Mouse (Mus musculus): ENCODE results near the gene Vps4b. TPM values are rescaled to one million over a fixed set of nuclear protein-coding genes. Genes with fewer than 3 reads are reported as not detected.

The Vps4b gene
- polyA plus RNA-seq, 1 experiment from 2014 or later = 56.5 TPM

GRCm38 (mm10) chr1:106758734-106759571 lies 37.6 kb downstream of the Vps4b start:
- Histone ChIP-seq H3K9ac (replicated peaks; ENCODE audit: low read depth) (peak overlapping the region; percentile 83), H3K27me3 (replicated peaks; ENCODE audit: insufficient read depth, low read length) (no peaks in the 10 kb centered on the region), H3K36me3 (ENCODE audit: insufficient read depth, low read length) (no peaks in the 10 kb centered on the region), H3K4me3 (ENCODE audit: low read depth, low read length) (peak overlapping the region; percentile 75), H3K9me3 (ENCODE audit: low read length) (no peaks in the 10 kb centered on the region), H3K27ac (ENCODE audit: low read length) (peak overlapping the region; percentile 96), H3K4me1 (ENCODE audit: insufficient read depth, low read depth, low read length) (peaks cover 12% of the 10 kb centered on the region; the same call in 1 of the 2 replicates), H3K4me2 (replicated peaks; ENCODE audit: low read depth, low read length) (peak overlapping the region; percentile 96)
- ATAC-seq (peak; percentile 54), DNase-seq (ENCODE audit: low spot score) (peak; percentile 69)
- under 1% methylated on average over 34 of the region's 34 CpGs for WGBS
- no peak for TF ChIP-seq EP300 (IDR thresholded peaks at IDR 0.05)
- TF ChIP-seq CTCF (IDR thresholded peaks at IDR 0.05) = no peak

GRCm38 (mm10) chr1:106756633-106757032 lies 39.9 kb downstream of the Vps4b start:
- no peak for ATAC-seq
- Histone ChIP-seq H3K4me2 (replicated peaks; ENCODE audit: low read depth, low read length) (no peak overlapping the region), H3K9me3 (ENCODE audit: low read length) (no peaks in the 10 kb centered on the region), H3K4me3 (ENCODE audit: low read depth, low read length) (no peak overlapping the region), H3K27me3 (replicated peaks; ENCODE audit: insufficient read depth, low read length) (no peaks in the 10 kb centered on the region), H3K27ac (ENCODE audit: low read length) (no peak overlapping the region), H3K4me1 (ENCODE audit: insufficient read depth, low read depth, low read length) (peaks cover 12% of the 10 kb centered on the region; the same call in 1 of the 2 replicates), H3K9ac (replicated peaks; ENCODE audit: low read depth) (no peak overlapping the region), H3K36me3 (ENCODE audit: insufficient read depth, low read length) (no peaks in the 10 kb centered on the region; the same call in 1 of the 2 replicates)
- no peak for TF ChIP-seq EP300 (IDR thresholded peaks at IDR 0.05)
- no peak for DNase-seq (ENCODE audit: low spot score)
- 63% methylated on average over 4 of the region's 4 CpGs for WGBS

DNA sequence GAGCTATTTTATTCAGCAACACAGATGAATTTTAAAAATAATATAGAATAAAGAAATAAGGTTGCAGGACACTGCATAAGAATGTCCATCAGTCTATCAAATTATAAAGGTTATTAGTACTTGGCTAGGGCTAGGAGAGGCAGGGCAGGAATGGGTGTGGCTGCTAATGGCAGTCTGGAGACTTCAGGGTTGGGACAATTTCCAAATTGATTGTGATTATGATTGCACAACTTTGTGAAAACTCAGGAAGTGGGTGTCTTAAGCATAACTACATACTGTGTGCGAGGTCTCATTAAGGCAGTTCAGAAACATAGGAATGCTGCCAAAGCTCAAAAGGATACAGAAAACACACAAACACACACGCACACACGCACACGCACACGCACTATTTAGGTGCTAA lies 44.5 kb downstream of the Vps4b start:
- DNase-seq (ENCODE audit: low spot score) (peak; percentile 68), ATAC-seq (peak; percentile 55)
- H3K9ac ChIP-seq (replicated peaks; ENCODE audit: low read depth) = no peak overlapping the region
- no peak overlapping the region for H3K27ac ChIP-seq (ENCODE audit: low read length)
- H3K27me3 ChIP-seq (replicated peaks; ENCODE audit: insufficient read depth, low read length) = no peaks in the 10 kb centered on the region
- H3K4me2 ChIP-seq (replicated peaks; ENCODE audit: low read depth, low read length) = no peak overlapping the region
- H3K36me3 ChIP-seq (ENCODE audit: insufficient read depth, low read length) = no peaks in the 10 kb centered on the region; the same call in none of the 2 replicates
- H3K4me1 ChIP-seq (ENCODE audit: insufficient read depth, low read depth, low read length) = no peaks in the 10 kb centered on the region
- H3K4me3 ChIP-seq (ENCODE audit: low read depth, low read length) = no peak overlapping the region
- no peak; the same call in 1 of the 2 replicates for TF ChIP-seq EP300 (IDR thresholded peaks at IDR 0.05)
- TF ChIP-seq CTCF (IDR thresholded peaks at IDR 0.05) = no peak
- WGBS = 62% methylated on average over 5 of the region's 5 CpGs
- H3K9me3 ChIP-seq (ENCODE audit: low read length) = no peaks in the 10 kb centered on the region

DNA sequence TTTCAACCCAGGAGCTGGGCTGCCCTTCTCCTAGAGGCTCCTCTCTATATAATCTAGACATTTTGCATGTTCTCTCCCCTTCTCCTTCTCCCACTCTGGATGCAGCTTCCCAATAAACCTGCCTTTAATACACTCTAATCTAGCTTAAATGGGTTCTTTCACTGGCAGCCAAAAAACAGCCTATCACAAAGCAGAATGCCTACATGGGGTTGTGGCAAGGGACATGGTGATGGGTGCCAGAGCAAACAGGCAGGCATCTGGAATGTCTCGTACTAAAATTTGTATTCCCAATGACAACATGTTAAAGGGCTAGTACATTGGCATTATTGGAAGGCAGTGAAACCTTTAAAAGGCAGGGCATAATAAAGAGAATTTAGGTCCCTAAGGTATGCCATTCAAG lies 45.9 kb downstream of the Vps4b start:
- no peaks in the 10 kb centered on the region for H3K9me3 ChIP-seq (ENCODE audit: low read length)
- no peaks in the 10 kb centered on the region for H3K4me1 ChIP-seq (ENCODE audit: insufficient read depth, low read depth, low read length)
- ATAC-seq = no peak
- peaks cover 5% of the 10 kb centered on the region for H3K36me3 ChIP-seq (ENCODE audit: insufficient read depth, low read length)
- no peak overlapping the region for H3K4me3 ChIP-seq (ENCODE audit: low read depth, low read length)
- no peaks in the 10 kb centered on the region for H3K27me3 ChIP-seq (replicated peaks; ENCODE audit: insufficient read depth, low read length)
- H3K4me2 ChIP-seq (replicated peaks; ENCODE audit: low read depth, low read length) = no peak overlapping the region
- no peak overlapping the region for H3K9ac ChIP-seq (replicated peaks; ENCODE audit: low read depth)
- TF ChIP-seq CTCF (IDR thresholded peaks at IDR 0.05) (no peak), EP300 (IDR thresholded peaks at IDR 0.05) (no peak)
- 92% methylated on average over 1 of the region's 1 CpGs for WGBS
- H3K27ac ChIP-seq (ENCODE audit: low read length) = no peak overlapping the region
- no peak for DNase-seq (ENCODE audit: low spot score)

DNA sequence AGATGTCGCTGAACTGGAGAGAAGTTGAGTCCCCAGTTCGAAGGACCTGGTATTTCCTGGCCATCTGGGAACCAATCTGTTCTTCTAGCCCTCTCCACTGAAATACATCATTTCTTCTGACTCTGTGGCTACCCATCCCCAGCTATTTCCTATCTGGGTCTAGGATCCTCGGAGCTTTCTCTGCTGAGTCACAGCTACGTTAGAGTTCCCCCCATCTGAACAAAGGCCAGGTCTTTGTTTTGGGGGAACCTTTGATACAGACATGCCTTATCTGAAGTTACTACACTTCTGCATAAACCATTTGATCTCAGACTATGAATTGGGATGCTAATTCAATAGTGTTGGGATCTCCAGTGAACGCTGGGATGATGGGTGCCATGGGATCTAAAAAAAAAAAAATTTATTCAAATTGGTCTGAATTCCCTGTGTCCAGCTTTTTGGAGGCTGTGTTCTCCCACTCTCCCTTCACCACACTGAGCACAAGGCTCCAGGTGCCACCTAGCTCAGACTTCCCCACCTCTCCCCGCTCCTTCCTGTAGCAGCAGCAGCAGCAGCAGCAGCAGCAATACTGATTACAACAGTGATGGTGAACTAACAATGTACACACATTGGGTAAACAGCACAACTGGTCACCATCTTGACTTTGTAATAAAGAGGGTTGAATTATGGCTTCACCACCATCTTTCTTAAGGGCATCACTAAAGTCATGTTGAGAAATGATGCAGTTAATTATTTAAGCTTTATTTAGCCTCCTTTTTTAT lies 47.8 kb downstream of the Vps4b start:
- Histone ChIP-seq H3K27me3 (replicated peaks; ENCODE audit: insufficient read depth, low read length) (no peaks in the 10 kb centered on the region), H3K27ac (ENCODE audit: low read length) (no peak overlapping the region), H3K9me3 (ENCODE audit: low read length) (no peaks in the 10 kb centered on the region), H3K4me3 (ENCODE audit: low read depth, low read length) (no peak overlapping the region), H3K9ac (replicated peaks; ENCODE audit: low read depth) (no peak overlapping the region), H3K36me3 (ENCODE audit: insufficient read depth, low read length) (peaks cover 5% of the 10 kb centered on the region), H3K4me2 (replicated peaks; ENCODE audit: low read depth, low read length) (no peak overlapping the region), H3K4me1 (ENCODE audit: insufficient read depth, low read depth, low read length) (no peaks in the 10 kb centered on the region)
- 90% methylated on average over 6 of the region's 6 CpGs for WGBS
- TF ChIP-seq EP300 (IDR thresholded peaks at IDR 0.05) = no peak
- DNase-seq (ENCODE audit: low spot score) = no peak
- ATAC-seq = no peak

DNA sequence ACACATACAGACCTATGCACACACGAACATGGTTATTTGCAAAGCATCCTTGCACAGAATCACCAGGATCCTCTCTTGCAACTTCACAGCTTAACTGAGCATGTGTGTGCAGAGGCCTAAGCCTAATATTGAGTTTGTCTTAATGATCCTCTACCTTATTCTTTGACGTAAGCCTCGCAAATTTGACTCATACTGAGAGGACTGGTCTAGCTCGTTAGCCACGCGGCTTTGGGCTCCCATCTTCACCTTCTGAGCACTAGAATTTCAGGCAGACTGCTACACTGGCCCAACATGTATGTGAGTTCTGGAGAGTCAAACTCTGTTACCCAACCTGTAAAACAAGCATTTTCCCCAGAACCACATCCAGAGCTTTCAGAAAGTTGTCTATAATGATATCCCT lies 53.5 kb downstream of the Vps4b start:
- no peak for ATAC-seq
- H3K27me3 ChIP-seq (replicated peaks; ENCODE audit: insufficient read depth, low read length) = no peaks in the 10 kb centered on the region
- TF ChIP-seq EP300 (IDR thresholded peaks at IDR 0.05) (no peak), CTCF (IDR thresholded peaks at IDR 0.05) (no peak)
- no peak overlapping the region for H3K27ac ChIP-seq (ENCODE audit: low read length)
- peaks cover 14% of the 10 kb centered on the region; the same call in 1 of the 2 replicates for H3K36me3 ChIP-seq (ENCODE audit: insufficient read depth, low read length)
- no peak overlapping the region for H3K4me2 ChIP-seq (replicated peaks; ENCODE audit: low read depth, low read length)
- WGBS = 93% methylated on average over 6 of the region's 6 CpGs
- H3K9ac ChIP-seq (replicated peaks; ENCODE audit: low read depth) = no peak overlapping the region
- no peak for DNase-seq (ENCODE audit: low spot score)
- H3K9me3 ChIP-seq (ENCODE audit: low read length) = no peaks in the 10 kb centered on the region
- H3K4me1 ChIP-seq (ENCODE audit: insufficient read depth, low read depth, low read length) = no peaks in the 10 kb centered on the region
- H3K4me3 ChIP-seq (ENCODE audit: low read depth, low read length) = no peak overlapping the region

Data from lung, postnatal 0 days (tissue).